Mouse (Mus musculus) heart, embryonic 12.5 days (tissue): ENCODE data around the gene Bmp8b. TPM values are rescaled to one million over a fixed set of nuclear protein-coding genes. Genes with fewer than 3 reads are reported as not detected.

ENCODE experiments used
- ATAC-seq: fragments of 200-750 bp; cut with Nextera tagmentation; 2 replicates; pipeline ENCODE4 v1.8.0; 2017; ENCODE audit warnings: moderate TSS enrichment, moderate library complexity; ENCODE audit not compliant: insufficient number of reproducible peaks, low FRiP score
- H3K27ac ChIP-seq: fragments of 300-500 bp; sonication (generic); 2 replicates; pipeline ENCODE4 v1.5.1; 2016; ENCODE audit warnings: mild to moderate bottlenecking, moderate library complexity; ENCODE audit not compliant: poor library complexity, severe bottlenecking
- H3K27me3 ChIP-seq: fragments of 300-500 bp; sonication (generic); replicated peaks from 2 replicates; pipeline ENCODE4 v1.6.1; 2016; ENCODE audit warnings: mild to moderate bottlenecking, moderate library complexity
- H3K36me3 ChIP-seq: fragments of 300-500 bp; sonication (generic); 2 replicates; pipeline ENCODE4 v1.6.1; 2016; ENCODE audit warnings: mild to moderate bottlenecking, moderate library complexity
- H3K4me1 ChIP-seq: fragments of 300-500 bp; sonication (generic); replicated peaks from 2 replicates; pipeline ENCODE4 v1.6.1; 2016; ENCODE audit warnings: mild to moderate bottlenecking
- H3K4me2 ChIP-seq: fragments of 300-500 bp; sonication (generic); 2 replicates; pipeline ENCODE4 v1.6.1; 2016; ENCODE audit warnings: mild to moderate bottlenecking, moderate library complexity
- H3K4me3 ChIP-seq: fragments of 300-500 bp; sonication (generic); 2 replicates; pipeline ENCODE4 v1.5.1; 2016; ENCODE audit warnings: mild to moderate bottlenecking
- H3K9ac ChIP-seq: fragments of 300-500 bp; sonication (generic); 2 replicates; pipeline ENCODE4 v1.6.1; 2016; ENCODE audit warnings: mild to moderate bottlenecking, moderate library complexity
- H3K9me3 ChIP-seq: fragments of 300-500 bp; sonication (generic); replicated peaks from 2 replicates; pipeline ENCODE4 v1.6.1; 2016; ENCODE audit warnings: mild to moderate bottlenecking, moderate library complexity
- WGBS: fragments of 180-500 bp; shearing (Covaris S2); methylation state at CpG from one replicate; pipeline ENCODE4 v1.1.7; 2016; 5-methylcytosine and 5-hydroxymethylcytosine counted together
- polyA plus RNA-seq: library from polyadenylated mRNA; unstranded; fragments of >200 nt; fragmentation: Nextera tagmentation; extraction: Ambion mirVana; gene quantifications from 2 replicates; pipeline ENCODE4 v1.2.1, GENCODE M21; 2016

Bmp8b gene
- polyA plus RNA-seq = 0.17 TPM in 1 of 2 replicates, not detected in the other

- Histone ChIP-seq H3K27ac (no peak within 1 kb of the TSS), H3K9me3 (no peaks in the 10 kb centered on the region), H3K27me3 (peaks cover 60% of the 10 kb centered on the region), H3K4me3 (peak within 1 kb of the TSS; percentile 40), H3K4me1 (peaks cover 13% of the 10 kb centered on the region), H3K9ac (no peak within 1 kb of the TSS), H3K4me2 (peak within 1 kb of the TSS; percentile 66), H3K36me3 (no peaks in the 10 kb centered on the region)
- WGBS = 6% methylated on average over 75 of the region's 75 CpGs
- peak; percentile 65; the same call in 1 of the 2 replicates for ATAC-seq
Measured at GRCm38 (mm10) chr4:123104651-123105450, at the start of gene Bmp8b. TSS of gene Bmp8b (plus strand) at chr4:123105165.

GRCm38 (mm10) chr4:123056560-123057109 lies 48.3 kb upstream of the Bmp8b start:
- Histone ChIP-seq H3K27ac (no peak overlapping the region), H3K27me3 (peaks cover 18% of the 10 kb centered on the region), H3K4me2 (no peak overlapping the region), H3K4me1 (peaks cover 17% of the 10 kb centered on the region), H3K9me3 (no peaks in the 10 kb centered on the region), H3K9ac (no peak overlapping the region), H3K36me3 (peaks cover 45% of the 10 kb centered on the region), H3K4me3 (no peak overlapping the region)
- WGBS = 59% methylated on average over 3 of the region's 3 CpGs
- no peak for ATAC-seq

DNA sequence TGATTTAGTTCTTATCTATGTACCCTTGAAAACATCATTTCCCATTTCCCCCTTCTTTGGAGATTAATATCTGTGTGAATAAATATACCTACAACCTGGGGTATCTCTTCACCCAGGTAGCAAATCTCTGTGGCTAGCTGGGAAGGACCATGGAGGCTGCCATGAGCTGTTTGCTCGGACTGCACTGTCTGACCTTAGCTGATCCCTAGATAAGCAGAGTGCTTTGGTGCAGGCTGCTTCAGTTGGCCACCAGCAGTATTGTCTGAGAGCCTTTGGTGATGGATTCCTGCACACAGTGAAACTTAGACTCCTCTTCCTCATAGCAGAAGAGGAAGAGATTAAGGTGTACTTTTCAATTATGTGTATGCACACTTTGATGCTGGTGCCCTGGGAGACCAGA lies 47.0 kb upstream of the Bmp8b start:
- no peak overlapping the region for H3K4me3 ChIP-seq
- no peak overlapping the region for H3K27ac ChIP-seq
- peaks cover 20% of the 10 kb centered on the region for H3K4me1 ChIP-seq
- no peak overlapping the region for H3K9ac ChIP-seq
- H3K36me3 ChIP-seq = peaks cover 33% of the 10 kb centered on the region
- H3K4me2 ChIP-seq = no peak overlapping the region
- H3K9me3 ChIP-seq = no peaks in the 10 kb centered on the region
- 40% methylated on average over 1 of the region's 1 CpGs for WGBS
- peaks cover 6% of the 10 kb centered on the region for H3K27me3 ChIP-seq
- ATAC-seq = no peak

DNA sequence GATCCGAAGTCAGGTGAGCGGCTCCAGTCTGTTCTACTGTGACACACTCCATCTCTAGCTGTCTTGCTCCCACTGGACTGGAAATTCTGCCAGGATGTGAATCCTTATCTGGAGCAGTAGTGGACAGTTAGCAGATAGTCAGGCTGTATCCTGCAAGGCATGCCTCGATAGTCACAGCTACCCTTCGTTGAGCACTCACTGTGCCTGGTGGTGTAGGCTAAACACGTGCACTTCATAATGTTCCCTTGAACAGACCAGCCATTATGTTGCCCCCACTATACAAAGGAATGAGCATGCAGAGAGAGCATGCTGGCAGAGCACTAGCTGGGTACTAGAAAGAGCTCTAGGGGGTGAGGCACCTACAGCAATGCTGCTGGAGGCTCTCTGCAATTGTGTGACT lies 43.2 kb upstream of the Bmp8b start:
- peaks cover 5% of the 10 kb centered on the region; the same call in 1 of the 2 replicates for H3K27me3 ChIP-seq
- no peak overlapping the region for H3K4me3 ChIP-seq
- H3K4me1 ChIP-seq = peaks cover 8% of the 10 kb centered on the region
- H3K27ac ChIP-seq = no peak overlapping the region
- no peak overlapping the region for H3K4me2 ChIP-seq
- no peaks in the 10 kb centered on the region for H3K9me3 ChIP-seq
- no peaks in the 10 kb centered on the region for H3K36me3 ChIP-seq
- H3K9ac ChIP-seq = no peak overlapping the region
- WGBS = 33% methylated on average over 5 of the region's 5 CpGs
- ATAC-seq = no peak

DNA sequence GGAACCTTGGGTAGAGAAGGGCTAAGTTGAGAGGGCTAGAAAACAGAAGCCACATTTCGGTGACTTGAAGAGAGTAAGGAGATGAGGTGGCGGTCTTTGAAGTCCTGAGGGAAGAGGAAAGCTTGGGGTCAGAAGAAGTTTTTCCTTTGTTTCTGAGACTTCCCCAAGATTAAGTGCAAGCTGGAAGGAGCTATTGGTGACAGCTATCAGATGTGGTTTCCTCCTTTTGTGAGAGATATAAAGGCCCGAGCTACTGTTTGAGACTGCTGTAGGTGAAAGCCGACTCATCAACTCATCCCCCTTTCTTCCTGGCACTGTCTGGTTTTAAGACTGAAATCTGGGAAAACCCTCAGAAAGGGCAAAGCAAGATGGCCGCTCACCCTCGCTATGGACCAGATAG lies 36.3 kb upstream of the Bmp8b start:
- Histone ChIP-seq H3K4me3 (no peak overlapping the region), H3K27me3 (peaks cover 22% of the 10 kb centered on the region), H3K4me1 (peaks cover 9% of the 10 kb centered on the region), H3K9me3 (no peaks in the 10 kb centered on the region), H3K9ac (no peak overlapping the region), H3K4me2 (no peak overlapping the region), H3K27ac (no peak overlapping the region), H3K36me3 (no peaks in the 10 kb centered on the region)
- ATAC-seq = no peak
- 62% methylated on average over 6 of the region's 6 CpGs for WGBS

DNA sequence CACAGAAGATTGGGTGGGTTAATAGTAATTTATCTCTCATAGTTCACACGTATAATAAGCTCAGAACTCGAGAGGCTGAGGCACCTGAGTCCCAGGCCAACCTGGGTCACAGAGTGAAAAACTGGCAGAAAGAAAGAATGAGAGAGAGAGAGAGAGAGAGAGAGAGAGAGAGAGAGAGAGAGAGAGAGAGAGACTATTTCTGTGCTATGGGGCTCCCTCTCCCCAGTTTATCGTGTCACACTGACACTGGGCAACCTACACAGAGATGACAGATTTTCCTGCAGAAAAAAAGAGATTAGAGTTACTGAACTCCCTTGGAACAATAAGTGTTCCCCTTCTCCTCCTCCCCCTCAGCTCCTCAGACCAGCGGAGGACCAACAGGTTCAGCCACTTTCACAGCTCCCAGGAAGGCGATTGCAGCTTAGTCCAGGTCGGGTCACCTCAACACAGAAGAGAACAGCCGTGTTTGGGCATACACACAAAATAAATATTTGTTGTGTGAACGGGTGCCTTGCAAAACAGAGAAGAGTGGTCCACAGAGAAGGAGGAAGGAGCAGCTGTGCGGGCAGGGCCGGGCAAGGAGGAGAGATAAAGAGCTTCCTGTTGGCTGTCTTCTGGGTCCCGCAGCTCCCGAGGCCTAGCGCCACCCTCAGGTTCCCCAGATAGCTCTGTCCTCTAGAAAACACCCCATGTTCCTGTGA lies 33.5 kb upstream of the Bmp8b start:
- ATAC-seq = peak; percentile 51; the same call in 1 of the 2 replicates
- 9% methylated on average over 13 of the region's 13 CpGs for WGBS
- peaks cover 30% of the 10 kb centered on the region for H3K27me3 ChIP-seq
- no peaks in the 10 kb centered on the region for H3K9me3 ChIP-seq
- peak overlapping the region; percentile 29 for H3K4me3 ChIP-seq
- no peaks in the 10 kb centered on the region for H3K36me3 ChIP-seq
- peaks cover 9% of the 10 kb centered on the region for H3K4me1 ChIP-seq
- H3K4me2 ChIP-seq = peak overlapping the region; percentile 61
- no peak overlapping the region for H3K27ac ChIP-seq
- H3K9ac ChIP-seq = no peak overlapping the region

- no peak overlapping the region for H3K4me2 ChIP-seq
- H3K27me3 ChIP-seq = peaks cover 29% of the 10 kb centered on the region
- peaks cover 1% of the 10 kb centered on the region; the same call in 1 of the 2 replicates for H3K4me1 ChIP-seq
- H3K36me3 ChIP-seq = no peaks in the 10 kb centered on the region
- H3K9me3 ChIP-seq = 0 out of 2 replicates have a peak, but pooled peaks cover 3% of the 10 kb centered on the region
- no peak overlapping the region for H3K27ac ChIP-seq
- H3K9ac ChIP-seq = no peak overlapping the region
- 78% methylated on average over 8 of the region's 8 CpGs for WGBS
- no peak for ATAC-seq
- H3K4me3 ChIP-seq = no peak overlapping the region
Measured at GRCm38 (mm10) chr4:123076928-123077327, 28.0 kb upstream of the Bmp8b start.

DNA sequence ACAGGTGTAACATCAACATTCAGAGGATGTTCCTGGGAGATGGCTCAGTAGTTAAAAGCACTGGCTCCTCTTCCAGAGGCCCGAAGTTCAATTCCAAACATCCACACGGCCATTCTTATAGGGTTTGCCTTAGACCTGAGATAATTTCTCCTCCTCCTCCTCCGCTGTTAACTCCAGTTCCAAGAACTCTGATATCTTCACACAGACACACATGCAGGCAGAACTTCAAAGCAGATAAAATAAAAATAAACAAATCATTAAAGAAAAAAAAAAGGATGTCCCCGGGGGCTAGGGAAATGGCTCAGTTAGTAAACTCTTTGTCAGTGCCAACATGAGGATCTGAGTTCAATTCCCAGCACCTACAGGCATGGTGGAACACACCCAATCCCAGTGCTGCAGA lies 26.7 kb upstream of the Bmp8b start:
- no peak for ATAC-seq
- no peak overlapping the region for H3K4me2 ChIP-seq
- peaks cover 34% of the 10 kb centered on the region for H3K27me3 ChIP-seq
- WGBS = 63% methylated on average over 4 of the region's 4 CpGs
- no peaks in the 10 kb centered on the region for H3K36me3 ChIP-seq
- no peak overlapping the region for H3K4me3 ChIP-seq
- 0 out of 2 replicates have a peak, but pooled peaks cover 3% of the 10 kb centered on the region for H3K9me3 ChIP-seq
- H3K27ac ChIP-seq = no peak overlapping the region
- no peaks in the 10 kb centered on the region for H3K4me1 ChIP-seq
- no peak overlapping the region for H3K9ac ChIP-seq

DNA sequence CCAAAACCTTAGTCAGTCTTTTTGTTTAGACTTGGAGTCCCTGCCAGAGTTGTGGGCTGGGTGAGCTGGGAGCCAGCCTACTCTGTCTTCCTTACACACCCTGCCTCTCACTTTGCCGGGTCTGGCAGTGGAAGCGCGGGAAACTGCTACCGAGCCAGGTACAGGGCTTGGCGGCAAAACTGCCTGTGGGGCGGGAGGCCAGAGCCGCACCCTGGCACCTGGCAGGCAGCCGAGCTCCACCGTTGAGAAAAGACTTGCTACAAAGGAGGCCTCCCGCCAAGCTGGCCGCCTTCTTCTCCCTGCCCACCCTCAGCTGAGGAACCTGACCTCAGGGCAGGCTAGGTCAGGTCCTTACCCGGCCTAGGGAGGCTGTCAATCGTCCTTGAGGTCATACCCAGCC lies 24.2 kb upstream of the Bmp8b start:
- no peak overlapping the region for H3K9ac ChIP-seq
- no peak overlapping the region for H3K4me3 ChIP-seq
- no peaks in the 10 kb centered on the region for H3K36me3 ChIP-seq
- H3K4me1 ChIP-seq = no peaks in the 10 kb centered on the region
- no peak for ATAC-seq
- no peak overlapping the region for H3K4me2 ChIP-seq
- H3K27me3 ChIP-seq = peaks cover 31% of the 10 kb centered on the region
- WGBS = 58% methylated on average over 13 of the region's 13 CpGs
- H3K9me3 ChIP-seq = 0 out of 2 replicates have a peak, but pooled peaks cover 3% of the 10 kb centered on the region
- H3K27ac ChIP-seq = no peak overlapping the region

DNA sequence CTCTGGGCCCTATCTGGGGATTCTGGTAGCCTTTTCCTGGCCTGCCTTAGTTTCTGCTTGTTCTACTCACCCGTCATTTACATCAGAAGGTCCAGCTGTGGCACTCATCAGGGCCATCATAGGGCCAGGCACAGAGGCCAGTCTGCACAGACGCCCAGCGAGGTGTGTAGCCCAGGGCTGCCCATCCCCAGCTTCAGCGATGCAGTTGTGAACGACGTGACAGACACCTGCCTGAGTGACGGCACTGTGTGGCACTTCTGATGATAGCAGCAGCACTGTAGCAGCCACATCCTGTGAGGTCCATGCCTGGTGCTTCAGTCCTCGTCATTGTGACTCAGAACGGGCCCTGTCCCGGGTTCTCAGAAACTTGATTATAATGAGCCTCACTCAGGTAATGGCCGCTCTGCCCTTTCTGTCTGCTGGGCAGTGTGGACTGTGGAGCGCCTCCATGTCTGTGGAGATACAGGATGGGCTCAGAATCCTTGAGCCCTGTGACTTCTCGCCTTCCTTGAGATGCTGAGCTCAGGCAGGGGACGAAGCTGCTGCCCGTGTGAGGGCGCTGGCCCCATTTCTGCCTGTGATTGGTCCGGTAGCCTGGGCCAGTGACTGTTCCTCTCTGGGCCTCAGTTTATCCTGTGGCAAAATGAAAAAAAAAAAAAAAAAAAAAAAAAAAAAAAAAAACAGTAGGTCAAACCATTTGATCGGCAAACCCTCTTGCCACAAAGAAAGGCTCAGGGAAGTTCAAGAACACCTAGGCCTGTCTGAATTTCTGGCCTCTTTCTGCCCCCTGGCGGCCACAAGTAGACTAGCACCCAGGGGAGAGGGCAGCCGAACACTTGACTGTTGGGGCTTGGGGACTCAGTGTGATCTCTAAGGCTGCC lies 22.4 kb upstream of the Bmp8b start:
- H3K9ac ChIP-seq = no peak overlapping the region
- H3K27me3 ChIP-seq = peaks cover 31% of the 10 kb centered on the region
- H3K36me3 ChIP-seq = no peaks in the 10 kb centered on the region
- H3K4me1 ChIP-seq = no peaks in the 10 kb centered on the region
- H3K4me2 ChIP-seq = no peak overlapping the region
- 0 out of 2 replicates have a peak, but pooled peaks have one; percentile 38 for ATAC-seq
- no peaks in the 10 kb centered on the region for H3K9me3 ChIP-seq
- 69% methylated on average over 20 of the region's 20 CpGs for WGBS
- no peak overlapping the region for H3K4me3 ChIP-seq
- no peak overlapping the region for H3K27ac ChIP-seq
